Mouse (Mus musculus) MEL (cell line): ENCODE results near the gene C2cd4a. TPM values are rescaled to one million over a fixed set of nuclear protein-coding genes. Genes with fewer than 3 reads are reported as not detected.

Source experiments
- DNase-seq: peaks from one replicate; pipeline ENCODE4 v3.0.0; 2011; ENCODE audit warnings: low read depth, low spot score
- H3K27ac ChIP-seq: 2 replicates; pipeline ENCODE4 v1.5.1; 2012; ENCODE audit warnings: low read depth, mild to moderate bottlenecking, control low read depth, low read length, moderate library complexity; ENCODE audit not compliant: control insufficient read depth
- H3K27me3 ChIP-seq, 2 experiments: fragments of 150-350 bp in 1 of 2; sonication (generic) in 1 of 2; 2 replicates each; pipeline ENCODE4 v1.6.1; 2012; ENCODE audit warnings: low read length in 2 of 2, mild to moderate bottlenecking in 2 of 2, improper control_type of control experiment in 1 of 2, moderate library complexity in 1 of 2; ENCODE audit not compliant: insufficient read depth in 2 of 2, control insufficient read depth in 1 of 2
- H3K36me3 ChIP-seq, 2 experiments: 2 replicates each; pipeline ENCODE4 v1.6.1; 2012 to 2014; ENCODE audit warnings: low read length in 2 of 2, improper control_type of control experiment in 1 of 2, inconsistent platforms in 1 of 2, mild to moderate bottlenecking in 1 of 2; ENCODE audit not compliant: insufficient read depth in 2 of 2, control insufficient read depth in 1 of 2
- H3K4me1 ChIP-seq, 2 experiments: fragments of 150-350 bp in 1 of 2; sonication (generic) in 1 of 2; 2 replicates each; pipeline ENCODE4 v1.6.1; 2012; ENCODE audit warnings: low read length in 2 of 2, improper control_type of control experiment in 1 of 2, mild to moderate bottlenecking in 1 of 2; ENCODE audit not compliant: insufficient read depth in 2 of 2, control insufficient read depth in 1 of 2
- H3K4me3 ChIP-seq, 2 experiments: fragments of 150-350 bp in 1 of 2; sonication (generic) in 1 of 2; 2 replicates each; pipeline ENCODE4 v1.5.1; 2012; ENCODE audit warnings: low read depth in 2 of 2, low read length in 2 of 2, mild to moderate bottlenecking in 2 of 2, moderate library complexity in 2 of 2, control low read depth in 1 of 2, improper control_type of control experiment in 1 of 2; ENCODE audit not compliant: control insufficient read depth in 1 of 2, insufficient read depth in 1 of 2
- H3K79me2 ChIP-seq: 2 replicates; pipeline ENCODE4 v1.6.1; 2012; ENCODE audit warnings: mild to moderate bottlenecking, low read length, moderate library complexity; ENCODE audit not compliant: control insufficient read depth, poor library complexity, insufficient read depth
- H3K9ac ChIP-seq: 2 replicates; pipeline ENCODE4 v1.6.1; 2012; ENCODE audit warnings: low read depth, mild to moderate bottlenecking, control low read depth, low read length, moderate library complexity; ENCODE audit not compliant: control insufficient read depth, poor library complexity, severe bottlenecking
- H3K9me3 ChIP-seq: fragments of 150-350 bp; sonication (generic); replicated peaks from 2 replicates; pipeline ENCODE4 v1.6.1; 2012; ENCODE audit warnings: mild to moderate bottlenecking, low read length, improper control_type of control experiment, moderate library complexity; ENCODE audit not compliant: insufficient read depth
- BHLHE40 ChIP-seq: IDR thresholded peaks from 2 replicates; pipeline ENCODE4 v1.6.1; 2012; ENCODE audit warnings: low read depth, mild to moderate bottlenecking, inconsistent platforms, low read length, improper control_type of control experiment, borderline replicate concordance
- CHD1 ChIP-seq: IDR thresholded peaks from 2 replicates; pipeline ENCODE4 v1.6.1; 2012; ENCODE audit warnings: low read depth, mild to moderate bottlenecking, inconsistent platforms, low read length, improper control_type of control experiment
- CTCF ChIP-seq, 3 experiments: IDR thresholded peaks in 2 of 3; conservative IDR thresholded peaks in 1 of 3; 2 replicates each; pipeline ENCODE4 v1.5.1; 2011 to 2012; ENCODE audit warnings: low read length in 3 of 3, low read depth in 2 of 3, mild to moderate bottlenecking in 2 of 3, improper control_type of control experiment in 1 of 3, inconsistent platforms in 1 of 3, mixed read lengths in 1 of 3, moderate library complexity in 1 of 3; ENCODE audit not compliant: control insufficient read depth in 1 of 3, insufficient read depth in 1 of 3, poor library complexity in 1 of 3, severe bottlenecking in 1 of 3
- ELF1 ChIP-seq: IDR thresholded peaks from 2 replicates; pipeline ENCODE4 v1.6.1; 2014; ENCODE audit warnings: low read depth, mild to moderate bottlenecking, inconsistent platforms, low read length, improper control_type of control experiment, moderate library complexity
- GABPA ChIP-seq: IDR thresholded peaks from 2 replicates; pipeline ENCODE4 v1.6.1; 2012; ENCODE audit warnings: low read depth, mild to moderate bottlenecking, inconsistent platforms, low read length, improper control_type of control experiment, moderate library complexity
- HCFC1 ChIP-seq: IDR thresholded peaks from 2 replicates; pipeline ENCODE4 v1.6.1; 2012; ENCODE audit warnings: low read depth, mild to moderate bottlenecking, inconsistent platforms, low read length, improper control_type of control experiment, moderate library complexity
- MAFK ChIP-seq: IDR thresholded peaks from 2 replicates; pipeline ENCODE4 v1.6.1; 2011; ENCODE audit warnings: low read depth, mild to moderate bottlenecking, low read length, improper control_type of control experiment, borderline replicate concordance
- MAZ ChIP-seq: IDR thresholded peaks from 2 replicates; pipeline ENCODE4 v1.6.1; 2012; ENCODE audit warnings: low read depth, mild to moderate bottlenecking, inconsistent platforms, low read length, improper control_type of control experiment
- MEF2A ChIP-seq: IDR thresholded peaks from 2 replicates; pipeline ENCODE4 v1.6.1; 2014; ENCODE audit warnings: low read depth, mild to moderate bottlenecking, inconsistent platforms, low read length, improper control_type of control experiment; ENCODE audit not compliant: poor library complexity, insufficient replicate concordance, severe bottlenecking; ENCODE audit errors: extremely low read depth
- MXI1 ChIP-seq: IDR thresholded peaks from 2 replicates; pipeline ENCODE4 v1.6.1; 2011; ENCODE audit warnings: mild to moderate bottlenecking, low read depth, low read length, improper control_type of control experiment
- NRF1 ChIP-seq: IDR thresholded peaks from 2 replicates; pipeline ENCODE4 v1.6.1; 2014; ENCODE audit warnings: low read depth, mild to moderate bottlenecking, inconsistent platforms, low read length, improper control_type of control experiment, moderate library complexity; ENCODE audit not compliant: poor library complexity, insufficient read depth, severe bottlenecking
- POLR2AphosphoS2 ChIP-seq: IDR thresholded peaks from 2 replicates; pipeline ENCODE4 v1.6.1; 2011; ENCODE audit warnings: low read length, improper control_type of control experiment
- RCOR1 ChIP-seq: IDR thresholded peaks from 2 replicates; pipeline ENCODE4 v1.6.1; 2012; ENCODE audit warnings: low read depth, mild to moderate bottlenecking, inconsistent platforms, low read length, improper control_type of control experiment
- SIN3A ChIP-seq: IDR thresholded peaks from 2 replicates; pipeline ENCODE4 v1.6.1; 2012; ENCODE audit warnings: low read length, improper control_type of control experiment, inconsistent platforms
- SMC3 ChIP-seq: IDR thresholded peaks from 2 replicates; pipeline ENCODE4 v1.6.1; 2011; ENCODE audit warnings: low read depth, low read length, improper control_type of control experiment
- TAL1 ChIP-seq: IDR thresholded peaks from 2 replicates; pipeline ENCODE4 v1.6.1; 2012; ENCODE audit warnings: mild to moderate bottlenecking, inconsistent platforms, low read length, moderate library complexity, mixed read lengths
- UBTF ChIP-seq: IDR thresholded peaks from 2 replicates; pipeline ENCODE4 v1.6.1; 2012; ENCODE audit warnings: low read depth, mild to moderate bottlenecking, inconsistent platforms, low read length, improper control_type of control experiment, moderate library complexity, borderline replicate concordance; ENCODE audit not compliant: insufficient read depth
- USF1 ChIP-seq: IDR thresholded peaks from 2 replicates; pipeline ENCODE4 v1.6.1; 2014; ENCODE audit warnings: low read depth, mild to moderate bottlenecking, inconsistent platforms, low read length, improper control_type of control experiment, moderate library complexity
- USF2 ChIP-seq, 2 experiments: IDR thresholded peaks; 2 replicates each; pipeline ENCODE4 v1.6.1; 2011 to 2012; ENCODE audit warnings: improper control_type of control experiment in 2 of 2, low read length in 2 of 2, borderline replicate concordance in 1 of 2, inconsistent platforms in 1 of 2, low read depth in 1 of 2, mild to moderate bottlenecking in 1 of 2; ENCODE audit not compliant: insufficient read depth in 1 of 2
- polyA plus RNA-seq, 2 experiments: library from polyadenylated mRNA; stranded (reverse) in 1 of 2; unstranded in 1 of 2; fragments of >175 nt in 1 of 2; fragments of >200 nt in 1 of 2; gene quantifications; 2 replicates each; pipeline versions ENCODE4 v1.2.1 to v1.2.4; 2012; ENCODE audit warnings: low replicate concordance in 2 of 2, low read depth in 1 of 2; ENCODE audit not compliant: insufficient read length in 2 of 2, insufficient read depth in 1 of 2, missing spikeins in 1 of 2
- total RNA-seq: library from RNA; depleted of rRNA; stranded (reverse); fragments of 300-350 nt; gene quantifications from 2 replicates; pipeline ENCODE4 v1.2.3, GENCODE M21; 2012

Gene C2cd4a
- total and polyA plus RNA-seq, 3 experiments, result not detected

GRCm38 (mm10) chr9:67842797-67843196, 10.7 kb upstream of the C2cd4a start:
- no peak overlapping the region for H3K4me3 ChIP-seq
- H3K79me2 ChIP-seq, result peaks cover 4% of the 10 kb centered on the region; the same call in 1 of the 2 replicates
- no peak for TF ChIP-seq MAFK
- TF ChIP-seq MEF2A, result no peak
- no peak for TF ChIP-seq SMC3
- TF ChIP-seq MXI1, result no peak
- TF ChIP-seq NRF1, result no peak
- TF ChIP-seq BHLHE40, result no peak
- no peak for TF ChIP-seq TAL1
- TF ChIP-seq HCFC1, result no peak
- TF ChIP-seq USF2 (IDR thresholded peaks at IDR 0.05; ENCODE audit: borderline replicate concordance in 1 of 2, insufficient read depth in 1 of 2, low read depth in 1 of 2, low read length in 2 of 2), result no peak
- TF ChIP-seq SIN3A, result no peak
- TF ChIP-seq ELF1, result no peak
- no peak for TF ChIP-seq USF1
- no peak for TF ChIP-seq CHD1
- no peak for TF ChIP-seq GABPA
- no peak for TF ChIP-seq RCOR1
- no peak for TF ChIP-seq UBTF
- no peak for TF ChIP-seq MAZ
- no peak for TF ChIP-seq POLR2AphosphoS2
- TF ChIP-seq CTCF (IDR thresholded peaks at IDR 0.05 in 2 of 3, conservative IDR thresholded peaks at IDR 0.05 in 1 of 3; ENCODE audit: control insufficient read depth in 1 of 3, insufficient read depth in 1 of 3, low read depth in 2 of 3, low read length in 3 of 3, poor library complexity in 1 of 3, severe bottlenecking in 1 of 3), result no peak
- no peak for DNase-seq
- no peak overlapping the region for H3K27ac ChIP-seq
- H3K4me1 ChIP-seq, result peaks cover 0 to 6% of the 10 kb centered on the region in 2 experiments; a peak in 3 of 4 replicates
- no peaks in the 10 kb centered on the region for H3K9me3 ChIP-seq
- no peaks in the 10 kb centered on the region for H3K27me3 ChIP-seq
- no peak overlapping the region for H3K9ac ChIP-seq
- H3K36me3 ChIP-seq, result peaks cover 0 to 11% of the 10 kb centered on the region in 2 experiments; a peak in 2 of 4 replicates
